Mouse (Mus musculus): Measurements from ENCODE around the gene Uqcr11.

GRCm38 (mm10) chr10:80415566-80415965, 8.9 kb upstream of the Uqcr11 start:
- TF ChIP-seq CTCF (IDR thresholded peaks at IDR 0.05; ENCODE audit: control insufficient read depth, insufficient read depth, low read length), result no peak
- no peak for TF ChIP-seq POLR2A (IDR thresholded peaks at IDR 0.05; ENCODE audit: borderline replicate concordance, control insufficient read depth, low read depth, low read length)
